Mouse (Mus musculus) c-Kit-positive CD71-negative TER-119-negative erythroid progenitor cells, embryonic 14.5 days (primary cell): ENCODE measurements around the gene Csn3.

ENCODE experiments used
- DNase-seq: peaks from one replicate; pipeline ENCODE4 v3.0.0-alpha.2; 2013; ENCODE audit warnings: low read depth

Gene Csn3

DNA sequence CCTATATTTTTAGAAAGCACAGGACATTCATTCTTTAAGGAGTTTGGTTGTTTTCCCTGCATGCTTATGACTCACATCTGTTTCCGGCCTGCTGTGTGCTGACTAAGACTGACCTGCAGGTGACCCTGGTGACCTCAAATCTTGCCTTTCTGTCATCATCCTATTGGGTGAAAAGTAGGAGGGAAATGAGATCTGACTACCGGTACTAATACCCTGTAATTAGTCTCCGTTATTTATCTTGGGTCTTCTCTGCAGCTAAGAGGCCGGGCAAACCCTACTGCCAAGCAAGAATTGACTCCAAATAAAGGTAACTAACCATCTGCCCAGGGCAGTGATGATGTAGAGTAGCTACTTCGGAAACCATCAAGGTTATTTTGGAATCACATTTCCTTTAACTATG is at the start of gene Csn3:
Gene Csn3, plus strand, starts transcription at position 208 of the 400 bp plus-strand sequence.
- no peak for DNase-seq

DNA sequence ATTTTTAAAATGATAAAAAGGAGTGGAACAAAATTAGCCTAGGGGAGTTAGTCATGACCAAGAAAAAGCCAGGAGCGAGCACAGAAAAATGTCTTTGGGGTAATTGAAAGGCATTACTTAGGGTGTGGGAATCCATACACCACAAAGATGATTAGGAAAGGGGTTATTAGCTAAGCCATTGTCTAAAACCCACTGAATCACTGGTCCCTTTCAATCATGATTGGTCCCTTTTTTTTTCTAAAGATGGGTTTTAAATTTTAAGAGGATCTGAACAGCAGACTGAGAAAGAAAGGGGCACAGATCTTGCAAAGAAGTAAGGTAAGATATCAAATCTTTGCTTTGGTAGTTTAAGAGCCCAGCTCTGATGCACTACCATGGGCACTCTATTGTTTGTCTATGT is 40.6 kb upstream of the Csn3 start, which contains the start of gene Odam:
Gene Odam, plus strand, starts transcription at position 301 of the 400 bp plus-strand sequence.
- DNase-seq, result no peak

DNA sequence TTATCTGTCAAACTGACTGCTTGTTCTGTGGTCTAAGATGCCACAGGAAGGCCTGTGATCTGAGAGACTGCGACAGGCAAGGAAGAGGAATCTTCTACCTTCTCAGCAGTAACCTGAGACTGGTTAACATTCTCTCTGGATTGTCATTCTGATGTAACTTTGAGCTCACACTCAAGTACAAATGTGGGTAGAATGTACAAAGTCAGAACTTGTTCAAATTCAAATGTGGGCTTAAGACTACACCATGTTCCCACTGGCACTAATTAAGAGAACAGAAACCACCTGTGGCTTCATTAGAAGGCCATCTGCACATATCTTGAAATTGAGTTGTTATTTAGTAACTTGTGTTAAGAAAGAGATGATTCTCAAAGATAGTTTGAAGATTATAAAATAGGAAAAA is 6.2 kb downstream of the Csn3 start:
- no peak for DNase-seq

DNA sequence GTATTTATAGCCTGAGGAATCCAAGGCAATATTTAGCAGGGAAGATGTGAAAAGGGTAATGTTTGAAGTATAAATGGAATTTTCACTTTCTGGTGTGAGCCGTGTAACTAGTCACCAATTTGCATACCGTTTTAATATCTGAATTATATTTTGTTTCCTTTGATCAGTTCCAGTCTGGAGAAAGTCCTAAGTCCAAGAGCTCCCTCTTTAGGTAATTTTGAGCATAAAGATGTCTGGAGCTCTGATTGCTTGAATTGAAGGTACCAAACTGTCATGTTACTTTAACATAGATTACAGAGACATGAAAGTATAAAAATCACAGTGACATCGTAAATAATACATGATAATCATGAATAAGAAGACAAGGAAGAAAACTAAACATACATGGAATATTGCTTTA is 15.4 kb downstream of the Csn3 start:
- no peak for DNase-seq

DNA sequence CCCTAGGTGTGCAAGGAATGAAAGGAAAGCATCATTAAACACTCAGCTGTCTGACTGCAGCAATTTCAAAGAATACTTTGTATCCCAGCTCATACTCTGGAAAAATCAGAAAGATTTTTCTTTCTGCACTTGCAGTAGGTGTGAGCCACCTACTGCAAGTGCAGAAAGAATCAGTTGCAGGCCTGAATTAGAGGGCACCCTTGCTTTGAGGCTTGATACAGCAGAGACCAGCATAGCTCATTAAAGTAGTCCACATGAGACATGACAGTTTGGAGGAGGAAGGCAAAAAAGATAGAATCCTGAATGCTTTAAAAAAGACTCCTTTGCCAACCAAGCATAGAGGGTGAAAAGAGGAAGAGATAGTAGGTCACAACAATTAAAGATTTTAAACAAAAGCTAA is 17.1 kb downstream of the Csn3 start:
- no peak for DNase-seq

DNA sequence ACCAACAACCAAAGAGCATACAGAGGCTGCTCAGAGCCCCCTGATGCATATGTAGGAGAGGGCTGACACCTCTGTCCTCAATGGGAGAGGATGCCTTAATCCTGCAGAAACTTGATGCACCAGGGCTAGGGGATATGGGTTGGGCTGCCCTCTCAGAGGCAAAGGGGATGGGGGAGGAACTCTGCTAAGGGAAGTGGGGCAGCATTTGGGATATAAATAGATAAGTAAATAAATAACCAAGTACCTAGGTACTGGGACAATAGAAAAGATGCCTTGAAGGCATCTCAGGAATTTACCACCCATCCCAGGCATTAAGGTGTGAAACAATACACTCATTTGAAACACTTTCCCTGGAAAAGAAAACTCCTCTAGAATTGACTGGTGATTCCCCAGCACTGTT is 26.5 kb downstream of the Csn3 start:
- DNase-seq, result no peak

DNA sequence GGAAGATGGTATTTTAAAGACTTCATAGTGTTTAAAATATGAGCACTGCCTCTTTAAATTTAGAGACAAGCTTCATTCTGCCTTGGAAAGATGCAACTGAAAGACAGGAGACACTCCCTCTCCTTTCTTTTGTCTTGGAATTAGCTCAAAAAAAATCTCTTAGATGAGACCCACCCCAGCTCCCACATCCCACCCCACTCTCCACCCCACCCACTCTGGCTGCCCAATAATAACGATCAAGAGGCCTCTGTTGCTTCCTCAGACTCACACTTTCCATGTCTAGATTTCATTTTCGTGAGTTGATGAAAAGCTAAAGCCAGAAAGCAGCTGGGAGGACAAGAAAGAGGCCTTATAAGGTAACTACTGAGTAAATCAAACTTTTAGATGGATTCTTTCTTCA is 43.8 kb downstream of the Csn3 start, which contains the start of the genes 2310003L06Rik and Gm28434:
Gene 2310003L06Rik, plus strand, starts transcription at position 259 of the 400 bp plus-strand sequence.
Gene Gm28434, plus strand, starts transcription at position 317 of the 400 bp plus-strand sequence.
- DNase-seq, result no peak

DNA sequence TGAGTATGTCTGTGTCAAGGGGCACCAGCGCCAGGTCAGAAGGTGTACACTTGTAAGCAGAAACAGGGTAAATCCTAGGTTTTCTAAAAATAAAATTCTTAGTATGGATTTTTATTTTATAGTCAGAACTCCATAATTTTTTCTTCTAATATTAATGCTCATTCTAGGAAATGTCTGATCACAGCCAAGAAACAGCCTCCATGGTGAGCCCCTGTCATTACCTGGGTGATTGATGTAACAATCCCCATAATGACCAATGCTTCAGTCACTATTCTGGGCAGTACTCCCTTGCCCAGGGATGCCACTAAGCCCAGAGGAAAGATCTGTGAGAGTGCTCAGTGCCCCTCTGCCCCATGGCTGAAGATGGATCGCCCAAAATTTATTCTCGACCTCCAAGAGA is 53.8 kb downstream of the Csn3 start, which contains the start of gene Cabs1:
Gene Cabs1, plus strand, starts transcription at position 301 of the 400 bp plus-strand sequence.
- no peak for DNase-seq
